Mouse (Mus musculus) central nervous system, embryonic 18 days (tissue): ENCODE measurements around the gene Cldnd2. TPM values are rescaled to one million over a fixed set of nuclear protein-coding genes. Genes with fewer than 3 reads are reported as not detected.

ENCODE experiments used
- polyA plus RNA-seq: library from polyadenylated mRNA; depleted of rRNA; stranded (reverse); fragments of >200 nt; gene quantifications from 2 replicates; pipeline ENCODE4 v1.2.3, GENCODE M21; 2012; rRNA removed

Cldnd2 gene
- polyA plus RNA-seq = not detected in 2 replicates

DNA sequence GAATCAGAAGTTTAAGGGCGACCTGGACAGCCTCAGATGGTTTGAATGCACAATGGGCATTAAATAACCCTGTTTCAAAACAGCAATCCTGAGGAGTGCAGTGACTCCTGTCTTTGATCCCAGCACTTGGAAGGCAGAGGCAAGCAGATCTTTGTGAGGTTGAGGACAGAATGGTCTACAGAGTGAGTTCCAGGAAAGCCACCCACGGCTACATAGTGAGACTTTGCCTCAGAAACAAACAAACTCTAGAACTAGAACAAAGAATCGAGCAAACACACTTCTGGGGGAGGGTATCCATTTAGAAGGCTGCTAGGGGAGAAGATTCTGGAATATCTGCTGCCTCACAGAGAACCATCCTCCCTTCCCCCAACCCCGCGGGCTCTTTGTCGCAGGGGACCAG, at the start of gene Cldnd2:
Gene Cldnd2 (plus strand): TSS at position 301 of the 400 bp plus-strand sequence.

DNA sequence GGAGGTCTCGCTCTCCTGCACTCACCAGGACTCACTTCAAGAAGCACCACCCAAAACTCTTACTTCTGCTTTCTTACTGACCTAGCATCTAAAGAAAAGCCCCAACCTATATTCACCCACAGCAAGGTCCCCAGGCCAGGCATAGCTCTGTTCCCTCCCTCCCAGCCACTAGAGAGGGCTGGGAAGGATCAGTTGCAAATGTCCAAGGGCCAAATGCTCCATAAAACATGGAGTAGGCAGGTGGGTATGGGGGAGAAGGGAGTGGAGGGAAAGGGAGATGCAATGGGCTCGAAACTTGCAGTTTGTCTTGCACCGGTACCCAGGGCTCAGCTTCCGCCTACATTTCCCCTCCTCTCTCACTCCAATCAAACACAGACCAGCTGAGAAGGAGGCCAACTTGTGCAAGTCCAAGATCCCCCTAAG, 32.4 kb upstream of the Cldnd2 start, which contains the start of gene Siglecg:
Gene Siglecg (plus strand): TSS at position 74 of the 423 bp plus-strand sequence.

DNA sequence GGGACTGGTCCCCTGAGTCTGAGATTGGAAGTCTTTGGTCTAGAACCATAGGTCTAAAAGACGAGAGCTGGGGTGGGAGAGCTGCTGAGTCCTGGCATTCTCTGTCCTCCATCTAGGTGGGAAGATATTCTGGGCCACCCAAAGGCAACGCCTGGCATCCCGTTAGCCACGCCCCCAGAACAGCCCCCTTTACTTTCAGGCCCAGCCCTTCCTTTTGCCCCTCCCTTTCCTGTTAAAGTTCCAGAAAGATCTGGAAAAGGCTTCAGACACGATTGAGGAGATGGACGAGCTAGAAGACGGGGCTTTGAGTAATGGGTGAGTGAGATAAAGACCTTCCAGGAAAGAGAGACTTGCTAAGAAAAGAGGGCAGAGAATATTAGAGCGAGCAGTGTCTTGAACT, 13.2 kb upstream of the Cldnd2 start, which contains the start of gene Lim2:
Gene Lim2 (plus strand): TSS at position 265 of the 400 bp plus-strand sequence.

DNA sequence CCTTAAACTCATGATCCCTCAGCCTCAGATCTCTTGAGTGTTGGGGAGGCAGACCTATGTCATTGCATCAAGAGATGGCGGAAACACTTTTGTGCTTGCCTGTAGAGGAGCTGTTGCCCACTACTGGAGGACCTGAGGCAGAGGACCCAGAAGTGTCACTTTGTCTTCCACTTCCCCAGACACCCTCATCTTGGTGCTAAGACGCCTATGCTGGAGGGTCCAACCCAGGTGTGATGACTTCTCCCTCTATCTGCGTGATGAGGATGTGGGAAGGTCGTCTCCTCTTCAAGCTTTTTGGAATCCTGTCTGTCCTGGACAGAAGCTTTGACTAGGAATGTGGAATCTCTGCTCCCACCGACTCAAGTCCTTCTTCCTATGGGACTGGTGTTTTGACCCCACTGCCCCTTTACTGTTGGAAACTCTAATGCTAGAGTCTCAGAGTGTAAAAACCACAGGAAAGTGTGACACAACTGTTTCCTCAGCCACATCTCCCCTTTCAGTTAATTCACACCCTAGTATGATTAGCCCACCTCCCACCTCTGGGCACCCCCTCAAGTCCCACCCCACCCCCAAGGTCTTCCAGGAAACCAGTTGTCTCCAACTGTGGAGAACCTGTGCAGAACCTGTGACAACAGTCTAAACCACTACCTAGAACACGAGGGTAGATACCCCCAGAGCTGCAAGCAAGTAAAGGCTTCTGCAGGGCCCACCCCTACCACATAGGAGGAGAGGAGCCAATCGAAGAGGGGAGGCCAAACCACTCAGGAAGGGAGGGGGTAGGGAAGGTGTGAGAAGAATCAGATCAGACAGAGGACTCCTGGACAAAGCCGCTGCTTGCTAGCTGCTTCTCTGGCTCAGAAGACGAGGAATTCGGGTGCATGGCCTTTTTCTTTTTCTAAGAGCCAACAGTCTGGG, 4.0 kb upstream of the Cldnd2 start, which contains the start of gene Nkg7:
Gene Nkg7 (plus strand): TSS at position 733 of the 915 bp plus-strand sequence.

DNA sequence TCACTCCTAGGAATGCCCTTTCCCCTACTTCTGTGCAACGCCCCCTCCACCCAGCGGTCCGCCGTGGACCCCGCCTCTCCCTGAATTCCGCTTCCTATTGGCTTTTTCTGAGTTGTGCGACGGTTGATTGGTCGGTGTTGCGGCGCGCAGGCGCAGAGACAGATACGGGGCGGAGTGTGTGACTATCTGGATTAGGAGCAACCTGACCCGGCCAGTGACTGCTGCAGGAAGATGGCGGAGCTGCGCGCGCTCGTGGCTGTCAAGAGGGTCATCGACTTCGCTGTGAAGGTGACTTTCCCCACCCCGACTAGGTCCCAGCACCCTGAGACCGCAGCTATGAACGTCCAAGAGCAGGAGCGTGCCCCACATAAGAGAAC, 3.3 kb downstream of the Cldnd2 start, which contains the start of the genes Etfb and Gm45233:
Gene Etfb (plus strand): TSS at position 167 of the 377 bp plus-strand sequence.
Gene Gm45233 (plus strand): TSS at position 212 of the 377 bp plus-strand sequence.

DNA sequence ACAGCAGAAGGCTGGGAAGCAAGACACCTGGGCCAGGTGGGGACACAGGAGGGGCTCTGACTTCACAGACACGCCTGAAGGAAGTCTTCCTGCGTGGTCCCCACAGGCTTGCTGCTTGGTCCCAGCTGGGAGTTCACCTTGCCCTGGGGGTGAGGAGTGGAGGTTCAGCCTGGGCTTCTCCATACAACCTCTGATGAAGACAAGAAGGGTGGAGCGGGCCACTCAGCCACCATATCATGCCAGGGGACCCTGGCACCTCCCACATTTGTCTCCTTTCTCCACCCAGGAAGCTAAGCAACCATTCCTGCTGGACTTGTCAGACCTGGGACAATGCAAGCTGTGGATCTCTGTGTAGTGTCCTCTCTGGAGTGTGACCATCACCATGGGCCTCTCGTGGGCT, 22.3 kb downstream of the Cldnd2 start, which contains the start of gene Vsig10l:
Gene Vsig10l (plus strand): TSS at position 301 of the 400 bp plus-strand sequence.

DNA sequence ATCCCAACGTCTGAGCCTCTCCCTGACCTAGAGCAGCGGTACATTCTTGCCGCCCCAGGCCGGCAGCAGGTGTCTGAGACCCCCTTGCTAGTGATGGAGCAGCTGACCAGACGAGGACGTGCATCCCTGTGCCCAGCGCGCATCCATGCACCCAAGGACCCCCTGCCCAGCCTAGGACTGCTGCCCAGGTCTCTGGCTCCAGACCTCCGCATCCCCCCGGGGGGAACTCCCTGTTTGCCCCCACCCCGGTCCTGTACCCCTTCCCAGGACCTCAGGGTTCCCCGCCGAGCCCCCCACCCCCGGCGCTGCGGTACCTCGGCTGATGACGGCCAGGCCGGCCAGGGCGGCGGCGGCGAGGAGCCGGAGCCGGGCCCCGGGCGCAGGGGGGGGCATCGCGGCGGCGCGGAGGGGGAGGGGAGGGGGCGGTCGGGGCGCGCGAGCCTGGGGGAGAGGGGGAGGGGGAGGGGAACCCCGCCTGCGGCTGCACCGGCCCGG, 49.1 kb downstream of the Cldnd2 start, which contains the start of gene Iglon5:
Gene Iglon5 (minus strand): TSS at position 445 of the 495 bp plus-strand sequence.

Other genes with a start within 250 kb of the Cldnd2 start
- gene Zfp715, start 127.5 kb upstream of the Cldnd2 start, polyA plus RNA-seq = 21.3 and 23.2 TPM in 2 replicates
- gene Siglecf, start 89.4 kb upstream of the Cldnd2 start, polyA plus RNA-seq = 0.08 and 0.11 TPM in 2 replicates
- 0.03 and 0.21 TPM in 2 replicates for gene Siglecg, start 32.6 kb upstream of the Cldnd2 start, polyA plus RNA-seq
- not detected in 2 replicates for gene Lim2, start 13.1 kb upstream of the Cldnd2 start, polyA plus RNA-seq
- 0.08 TPM in 1 of 2 replicates, not detected in the other for gene Nkg7, start 3.7 kb upstream of the Cldnd2 start, polyA plus RNA-seq
- 67.2 and 78.6 TPM in 2 replicates for gene Etfb, start 3.3 kb downstream of the Cldnd2 start, polyA plus RNA-seq
- 1.2 and 1.4 TPM in 2 replicates for gene Gm45233, start 3.3 kb downstream of the Cldnd2 start, polyA plus RNA-seq
- gene Vsig10l, start 22.4 kb downstream of the Cldnd2 start, polyA plus RNA-seq = 7.7 and 9.7 TPM in 2 replicates
- 67.3 and 80.8 TPM in 2 replicates for gene Iglon5, start 49.3 kb downstream of the Cldnd2 start, polyA plus RNA-seq
- not detected in 2 replicates for gene 4931406B18Rik, start 65.2 kb downstream of the Cldnd2 start, polyA plus RNA-seq
- 0.93 and 1.6 TPM in 2 replicates for gene Cd33, start 103.6 kb downstream of the Cldnd2 start, polyA plus RNA-seq
- gene Zfp658, start 121.5 kb downstream of the Cldnd2 start, polyA plus RNA-seq = 13.1 and 13.3 TPM in 2 replicates
- 8.7 and 9.2 TPM in 2 replicates for gene Zfp719, start 138.8 kb downstream of the Cldnd2 start, polyA plus RNA-seq
- 0.27 and 0.33 TPM in 2 replicates for gene Zfp819, start 166.4 kb downstream of the Cldnd2 start, polyA plus RNA-seq
- 0.03 and 0.08 TPM in 2 replicates for gene Ceacam18, start 193.9 kb downstream of the Cldnd2 start, polyA plus RNA-seq
- gene Siglece, start 219.4 kb downstream of the Cldnd2 start, polyA plus RNA-seq = 0.16 and 0.19 TPM in 2 replicates
- 26.2 and 27.5 TPM in 2 replicates for gene Ctu1, start 231.2 kb downstream of the Cldnd2 start, polyA plus RNA-seq
- gene Klk14, start 249.6 kb downstream of the Cldnd2 start, polyA plus RNA-seq = 0.08 TPM in 1 of 2 replicates, not detected in the other